ENCODE assay signal across 21 mouse cellular contexts in genomic region chr11:119733657-119733990, GRCm38 (mm10).
A peak's percentile ranks its signal among the peaks of the same experiment; 100 is the strongest.
DNase-seq lines count a peak whose midpoint lies in the region; ATAC-seq and TF ChIP-seq lines count a peak whose summit lies in the region.
"Had no signal": no experiment of that assay in that cellular context is flagged by ENCODE, and none has a peak within 500 bp of the region (broad histone marks: within the 10 kb centered on the region; RNA-seq: fewer than 3 reads in every experiment).

No protein-coding gene starts in this region.

- 69% methylated on average over 7 of the region's 7 CpGs for WGBS in heart, embryonic 10.5 days
- WGBS in heart, postnatal 0 days, result 79% methylated on average over 7 of the region's 7 CpGs
- 93% methylated on average over 7 of the region's 7 CpGs for WGBS in limb, embryonic 10.5 days

- no peak for DNase-seq in heart, embryonic 10.5 days (ENCODE audit: low spot score)
- no peak for DNase-seq in heart, postnatal 25 days (ENCODE audit: low spot score)
- DNase-seq in heart, postnatal 0 days (ENCODE audit: low spot score), result no peak
- DNase-seq in heart, postnatal 36 days, result no peak
- DNase-seq in cerebellum, adult 9-11 months, result peak; percentile 70
- no peak for DNase-seq in limb, embryonic 10.5 days (ENCODE audit: low spot score)
- no peak for DNase-seq in frontal cortex, adult 2 months (ENCODE audit: extremely low spot score in 1 of 2, low spot score in 1 of 2)
- DNase-seq: adrenal gland, postnatal 25 days; kidney, adult 9 months; kidney, postnatal 25 days; lung, adult 2 months; right cerebral cortex, postnatal 14 days; thymus, adult 18-20 months had no signal

- H3K36me3 ChIP-seq in heart, embryonic 10.5 days, result 0 out of 2 replicates have a peak, but pooled peaks cover 2% of the 10 kb centered on the region
- H3K36me3 ChIP-seq in heart, postnatal 0 days (replicated peaks; ENCODE audit: control insufficient read depth, insufficient read depth, low read length), result no peaks in the 10 kb centered on the region
- peaks cover 7% of the 10 kb centered on the region for H3K36me3 ChIP-seq in limb, embryonic 10.5 days
- H3K36me3 ChIP-seq: limb, embryonic 12.5 days; midbrain, embryonic 15.5 days had no signal

- 0 out of 2 replicates have a peak overlapping the region, but pooled peaks have one; percentile 77 for H3K27ac ChIP-seq in heart, embryonic 10.5 days
- H3K27ac ChIP-seq in heart, postnatal 0 days (ENCODE audit: low read depth), result peak overlapping the region; percentile 66; the same call in 1 of the 2 replicates
- H3K27ac ChIP-seq in limb, embryonic 10.5 days, result no peak overlapping the region
- H3K27ac ChIP-seq: embryonic facial prominence, embryonic 13.5 days; hindbrain, embryonic 14.5 days; limb, embryonic 12.5 days; liver, embryonic 12.5 days; midbrain, embryonic 15.5 days had no signal

- H3K4me3 ChIP-seq in heart, embryonic 10.5 days, result peak overlapping the region; percentile 18; the same call in 1 of the 2 replicates
- H3K4me3 ChIP-seq in heart, postnatal 0 days (ENCODE audit: low read depth, low read length), result no peak overlapping the region
- H3K4me3 ChIP-seq in limb, embryonic 10.5 days, result no peak overlapping the region
- H3K4me3 ChIP-seq: embryonic facial prominence, embryonic 13.5 days; limb, embryonic 12.5 days; liver, embryonic 12.5 days; megakaryocyte, embryonic 14.5 days; midbrain, embryonic 15.5 days had no signal

- no peaks in the 10 kb centered on the region for H3K9me3 ChIP-seq in heart, embryonic 10.5 days
- H3K9me3 ChIP-seq in heart, postnatal 0 days (replicated peaks; ENCODE audit: control insufficient read depth, low read length), result no peaks in the 10 kb centered on the region
- no peaks in the 10 kb centered on the region for H3K9me3 ChIP-seq in limb, embryonic 10.5 days (replicated peaks)
- H3K9me3 ChIP-seq: embryonic facial prominence, embryonic 13.5 days; limb, embryonic 12.5 days; liver, embryonic 12.5 days; megakaryocyte, embryonic 14.5 days; midbrain, embryonic 15.5 days had no signal

- no peak overlapping the region for H3K4me2 ChIP-seq in heart, postnatal 0 days (ENCODE audit: low read depth, low read length)
- H3K4me2 ChIP-seq: embryonic facial prominence, embryonic 13.5 days; hindbrain, embryonic 14.5 days; limb, embryonic 12.5 days; liver, embryonic 12.5 days; midbrain, embryonic 15.5 days had no signal

- ATAC-seq in heart, postnatal 0 days (ENCODE audit: insufficient read depth, low read depth), result no peak
- ATAC-seq: forebrain, embryonic 14.5 days; liver, embryonic 12.5 days; midbrain, embryonic 15.5 days had no signal

- H3K9ac ChIP-seq in heart, postnatal 0 days (replicated peaks; ENCODE audit: low read depth, low read length), result no peak overlapping the region
- H3K9ac ChIP-seq: embryonic facial prominence, embryonic 13.5 days; hindbrain, embryonic 14.5 days; limb, embryonic 12.5 days; liver, embryonic 12.5 days; midbrain, embryonic 15.5 days had no signal

- H3K4me1 ChIP-seq in heart, embryonic 10.5 days, result peaks cover 78% of the 10 kb centered on the region
- H3K4me1 ChIP-seq in heart, postnatal 0 days (ENCODE audit: control insufficient read depth, insufficient read depth), result peaks cover 37% of the 10 kb centered on the region
- H3K4me1 ChIP-seq in limb, embryonic 10.5 days, result peaks cover 5% of the 10 kb centered on the region
- H3K4me1 ChIP-seq: limb, embryonic 12.5 days had no signal

- intact Hi-C loops in heart, postnatal 25 days (cut with DNase I), result no loop called here
- intact Hi-C loops in heart, postnatal 36 days (cut with DNase I), result no loop called here

- H3K27me3 ChIP-seq in heart, embryonic 10.5 days (ENCODE audit: insufficient read depth, poor library complexity, severe bottlenecking), result no peaks in the 10 kb centered on the region
- no peaks in the 10 kb centered on the region for H3K27me3 ChIP-seq in heart, postnatal 0 days (ENCODE audit: control insufficient read depth, insufficient read depth, low read length)
- no peaks in the 10 kb centered on the region for H3K27me3 ChIP-seq in limb, embryonic 10.5 days (ENCODE audit: low read depth, poor library complexity, severe bottlenecking)
- H3K27me3 ChIP-seq: CH12.LX; embryonic facial prominence, embryonic 13.5 days; limb, embryonic 12.5 days; liver, embryonic 12.5 days; megakaryocyte, embryonic 14.5 days; midbrain, embryonic 15.5 days had no signal

- TF ChIP-seq EP300 in heart, postnatal 0 days (IDR thresholded peaks at IDR 0.05; ENCODE audit: low read depth), result no peak

- TF ChIP-seq CTCF in heart, postnatal 0 days (IDR thresholded peaks at IDR 0.05; ENCODE audit: low read depth), result no peak
